Mouse (Mus musculus) heart, adult 9 months (tissue): ENCODE results near the gene Gm38431.

Experiments
- DNase-seq, 2 experiments: peaks; one replicate each; pipeline ENCODE4 v3.0.0; 2022; ENCODE audit warnings: low spot score in 2 of 2

Gm38431 gene

GRCm38 (mm10) chr9:21041308-21041707 lies 50.5 kb downstream of the Gm38431 start:
- DNase-seq, result no peak

GRCm38 (mm10) chr9:21039779-21040178 lies 52.0 kb downstream of the Gm38431 start:
- DNase-seq, result no peak

- peak in 1 of 2 experiments; percentile 35 for DNase-seq
These were observed 54.3 kb downstream of the Gm38431 start for GRCm38 (mm10) chr9:21037481-21037891.

- no peak for DNase-seq
These were observed 55.1 kb downstream of the Gm38431 start for GRCm38 (mm10) chr9:21036666-21037065.

- no peak for DNase-seq
These were observed 55.6 kb downstream of the Gm38431 start for GRCm38 (mm10) chr9:21036161-21036560.

GRCm38 (mm10) chr9:21035586-21035985 lies 56.2 kb downstream of the Gm38431 start:
- DNase-seq, result no peak

- no peak for DNase-seq
These were observed 57.2 kb downstream of the Gm38431 start for GRCm38 (mm10) chr9:21034481-21035085.

- peak; percentile 81 to 88 for DNase-seq
These were observed 58.7 kb downstream of the Gm38431 start for GRCm38 (mm10) chr9:21033136-21033535.

- DNase-seq, result no peak
These were observed 59.3 kb downstream of the Gm38431 start for GRCm38 (mm10) chr9:21032491-21032890.

- DNase-seq, result no peak
These were observed 59.9 kb downstream of the Gm38431 start, which contains the start of gene Icam5 for GRCm38 (mm10) chr9:21031896-21032351. Gene Icam5, plus strand, starts transcription at chr9:21032073.

- DNase-seq, result peak; percentile 71 to 74
These were observed 60.4 kb downstream of the Gm38431 start for GRCm38 (mm10) chr9:21031251-21031895.

- DNase-seq, result peak; percentile 90 to 91
These were observed 61.0 kb downstream of the Gm38431 start for GRCm38 (mm10) chr9:21030781-21031250.

- DNase-seq, result no peak
These were observed 61.7 kb downstream of the Gm38431 start for GRCm38 (mm10) chr9:21030055-21030600.

GRCm38 (mm10) chr9:21029291-21030054 lies 62.3 kb downstream of the Gm38431 start, which contains the start of gene Icam4:
Gene Icam4, plus strand, starts transcription at chr9:21029373.
- peak; percentile 82 to 83 for DNase-seq

GRCm38 (mm10) chr9:21028560-21029110 lies 63.2 kb downstream of the Gm38431 start:
- DNase-seq, result no peak

GRCm38 (mm10) chr9:21027774-21028290 lies 64.0 kb downstream of the Gm38431 start:
- no peak for DNase-seq

GRCm38 (mm10) chr9:21026849-21027248 lies 64.9 kb downstream of the Gm38431 start:
- no peak for DNase-seq

GRCm38 (mm10) chr9:21025258-21025810 lies 66.5 kb downstream of the Gm38431 start:
- no peak for DNase-seq

- DNase-seq, result no peak
These were observed 69.1 kb downstream of the Gm38431 start for GRCm38 (mm10) chr9:21022726-21023125.

- no peak for DNase-seq
These were observed 69.5 kb downstream of the Gm38431 start for GRCm38 (mm10) chr9:21022288-21022687.

GRCm38 (mm10) chr9:21021363-21021762 lies 70.4 kb downstream of the Gm38431 start:
- DNase-seq, result no peak
